Comparison of ENCODE assay signal across 8 mouse cellular contexts in the genomic region with DNA sequence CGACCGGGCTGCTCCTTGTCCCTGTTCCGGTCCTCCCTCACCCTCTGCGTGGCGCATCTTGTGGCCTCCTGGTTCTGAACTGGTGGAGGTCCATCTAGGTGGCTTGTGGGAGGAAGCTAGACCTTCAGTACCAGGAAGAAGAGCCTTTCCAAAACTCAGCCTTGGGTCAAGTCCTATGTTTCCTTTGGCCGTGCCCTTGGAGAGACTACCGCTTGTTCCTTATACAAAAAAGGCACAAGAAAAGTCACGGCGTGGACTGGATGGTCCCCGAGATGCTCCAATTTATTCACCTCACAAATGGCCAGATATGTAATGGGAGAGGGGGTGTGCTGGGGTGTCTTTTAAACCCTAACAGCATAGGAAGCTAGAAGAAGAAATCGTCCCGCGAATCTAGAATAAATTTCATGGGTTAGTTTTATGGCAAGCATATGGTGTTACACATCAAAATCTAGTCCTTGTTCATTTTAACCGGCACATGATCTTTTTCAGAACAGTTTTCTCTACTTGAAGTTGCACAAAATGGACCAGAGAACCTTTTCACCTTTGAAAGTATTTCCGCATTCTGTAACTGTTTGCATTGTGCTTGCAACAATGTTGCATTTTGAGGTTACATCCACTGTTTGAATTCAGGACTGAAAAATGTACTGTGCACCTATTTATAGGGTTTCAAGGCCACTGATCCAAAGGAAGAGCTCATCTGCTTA. TPM values are rescaled to one million over a fixed set of nuclear protein-coding genes. Genes with fewer than 3 reads are reported as not detected.
DNase-seq lines count a peak whose midpoint lies in the region; ATAC-seq and TF ChIP-seq lines count a peak whose summit lies in the region.

A gene (minus strand): TSS at position 246 of the 704 bp plus-strand sequence.

- no peak for TF ChIP-seq CTCF in midbrain, postnatal 0 days (IDR thresholded peaks at IDR 0.05)

- 4% methylated on average over 15 of the region's 15 CpGs for WGBS in lung, embryonic 15.5 days
- 11% methylated on average over 15 of the region's 15 CpGs for WGBS in heart, embryonic 13.5 days
- 6% methylated on average over 15 of the region's 15 CpGs for WGBS in midbrain, postnatal 0 days

- H3K4me2 ChIP-seq in lung, embryonic 15.5 days = peak within 1 kb of the TSS; percentile 70
- H3K4me2 ChIP-seq in heart, embryonic 13.5 days = peak within 1 kb of the TSS; percentile 84
- H3K4me2 ChIP-seq in midbrain, postnatal 0 days (ENCODE audit: low read depth, low read length, poor library complexity, severe bottlenecking) = peak within 1 kb of the TSS; percentile 66

- peak within 1 kb of the TSS; percentile 98 for H3K9ac ChIP-seq in lung, embryonic 15.5 days
- H3K9ac ChIP-seq in heart, embryonic 13.5 days = peak within 1 kb of the TSS; percentile 99
- H3K9ac ChIP-seq in midbrain, postnatal 0 days (replicated peaks; ENCODE audit: low read length, poor library complexity, severe bottlenecking) = peak within 1 kb of the TSS; percentile 97

- DNase-seq in lung, postnatal 10 days = no peak
- no peak for DNase-seq in left cerebral cortex, postnatal 25 days (ENCODE audit: low spot score in 2 of 2)
- no peak for DNase-seq in midbrain, postnatal 0 days (ENCODE audit: low spot score)
- no peak for DNase-seq in cerebellum, adult 8-10 months
- DNase-seq in cerebellum, adult 9-11 months = no peak

- no peaks in the 10 kb centered on the region for H3K9me3 ChIP-seq in lung, embryonic 15.5 days
- H3K9me3 ChIP-seq in heart, embryonic 13.5 days = no peaks in the 10 kb centered on the region
- H3K9me3 ChIP-seq in midbrain, postnatal 0 days (ENCODE audit: low read length) = no peaks in the 10 kb centered on the region

- H3K4me1 ChIP-seq in lung, embryonic 15.5 days = peaks cover 13% of the 10 kb centered on the region
- peaks cover 28% of the 10 kb centered on the region for H3K4me1 ChIP-seq in heart, embryonic 13.5 days
- H3K4me1 ChIP-seq in midbrain, postnatal 0 days (ENCODE audit: insufficient read depth, low read length) = peaks cover 10% of the 10 kb centered on the region; the same call in 1 of the 2 replicates

- ATAC-seq in lung, embryonic 15.5 days (ENCODE audit: borderline replicate concordance, extremely low read depth, low FRiP score, low TSS enrichment) = no peak; the same call in 1 of the 2 replicates
- no peak for ATAC-seq in common myeloid progenitor, adult 5-6 weeks (replicated peaks; ENCODE audit: low read depth, poor library complexity, severe bottlenecking)
- ATAC-seq in heart, embryonic 13.5 days (ENCODE audit: extremely low read depth, insufficient number of reproducible peaks, low FRiP score, low TSS enrichment) = no peak
- no peak for ATAC-seq in midbrain, postnatal 0 days (ENCODE audit: low FRiP score)

- peak within 1 kb of the TSS; percentile 88 for H3K4me3 ChIP-seq in lung, embryonic 15.5 days
- peak within 1 kb of the TSS; percentile 95 for H3K4me3 ChIP-seq in heart, embryonic 13.5 days
- peak within 1 kb of the TSS; percentile 89 for H3K4me3 ChIP-seq in midbrain, postnatal 0 days (ENCODE audit: low read depth, low read length)

- H3K27me3 ChIP-seq in lung, embryonic 15.5 days = no peaks in the 10 kb centered on the region
- no peaks in the 10 kb centered on the region for H3K27me3 ChIP-seq in heart, embryonic 13.5 days (replicated peaks)
- no peaks in the 10 kb centered on the region for H3K27me3 ChIP-seq in midbrain, postnatal 0 days (ENCODE audit: insufficient read depth, low read length)

- intact Hi-C loops in left cerebral cortex, postnatal 25 days (cut with DNase I) = loop anchor here (5.0 kb wide), 1 partner anchor 60 kb away; no protein-coding TSS in a partner anchor

- peak within 1 kb of the TSS; percentile 99 for H3K27ac ChIP-seq in lung, embryonic 15.5 days
- H3K27ac ChIP-seq in heart, embryonic 13.5 days (replicated peaks) = peak within 1 kb of the TSS; percentile 99
- H3K27ac ChIP-seq in midbrain, postnatal 0 days (ENCODE audit: low read depth, low read length) = peak within 1 kb of the TSS; percentile 99

- no peaks in the 10 kb centered on the region for H3K36me3 ChIP-seq in lung, embryonic 15.5 days
- no peaks in the 10 kb centered on the region for H3K36me3 ChIP-seq in heart, embryonic 13.5 days
- no peaks in the 10 kb centered on the region for H3K36me3 ChIP-seq in midbrain, postnatal 0 days (ENCODE audit: insufficient read depth, low read length)

RNA-seq across cellular contexts. Expression of the gene that starts here (rescaled TPM):
- 45.0 and 51.5 TPM in 2 replicates for polyA plus RNA-seq in lung, embryonic 15.5 days (2015; fragmentation: Nextera tagmentation; extraction: Ambion mirVana)
- total RNA-seq in common myeloid progenitor, adult 5-6 weeks (2017) = 45.1 and 65.0 TPM in 2 replicates
- 31.4 and 36.0 TPM in 2 replicates for polyA plus RNA-seq in heart, embryonic 13.5 days (2015; fragmentation: Nextera tagmentation; extraction: Ambion mirVana)
- 10 to 100 TPM; 93.6 to 95.2 TPM for total RNA-seq in left cerebral cortex, postnatal 25 days (2021)
- total RNA-seq in midbrain, postnatal 0 days (2014; rRNA removed) = 45.2 and 57.0 TPM in 2 replicates
- 58.1 and 62.6 TPM in 2 replicates for polyA plus RNA-seq in midbrain, postnatal 0 days (2015; fragmentation: Nextera tagmentation; extraction: Ambion mirVana)
